Mouse (Mus musculus) bone marrow macrophage, adult 2 months (primary cell): ENCODE data around the gene Rere. TPM values are rescaled to one million over a fixed set of nuclear protein-coding genes. Genes with fewer than 3 reads are reported as not detected.
"Not testable (repeated sequence)": the region's sequence is repeated elsewhere in the genome, so short reads cannot be mapped to it uniquely, and the experiment has no call there.

Source experiments
- H3K27ac ChIP-seq: 2 replicates; pipeline ENCODE4 v1.5.1; 2012; ENCODE audit warnings: low read depth, low read length; ENCODE audit not compliant: insufficient read depth
- H3K4me1 ChIP-seq: 2 replicates; pipeline ENCODE4 v1.6.1; 2012; ENCODE audit warnings: low read length; ENCODE audit not compliant: control insufficient read depth, insufficient read depth
- H3K4me3 ChIP-seq: 2 replicates; pipeline ENCODE4 v1.5.1; 2012; ENCODE audit warnings: mild to moderate bottlenecking, low read length, moderate library complexity; ENCODE audit not compliant: insufficient read depth
- CTCF ChIP-seq: IDR thresholded peaks from 2 replicates; pipeline ENCODE4 v1.5.1; 2012; ENCODE audit warnings: low read depth, mild to moderate bottlenecking, low read length, moderate library complexity
- POLR2A ChIP-seq: IDR thresholded peaks from 2 replicates; pipeline ENCODE4 v1.6.1; 2012; ENCODE audit warnings: mild to moderate bottlenecking, low read depth, low read length, borderline replicate concordance
- polyA plus RNA-seq: library from polyadenylated mRNA; stranded (reverse); fragments of >200 nt; gene quantifications from 2 replicates; pipeline ENCODE4 v1.2.4, GENCODE M21; 2012; ENCODE audit not compliant: missing spikeins, insufficient read depth, insufficient read length

The Rere gene
- polyA plus RNA-seq, 1 experiment = 90.2 TPM

DNA sequence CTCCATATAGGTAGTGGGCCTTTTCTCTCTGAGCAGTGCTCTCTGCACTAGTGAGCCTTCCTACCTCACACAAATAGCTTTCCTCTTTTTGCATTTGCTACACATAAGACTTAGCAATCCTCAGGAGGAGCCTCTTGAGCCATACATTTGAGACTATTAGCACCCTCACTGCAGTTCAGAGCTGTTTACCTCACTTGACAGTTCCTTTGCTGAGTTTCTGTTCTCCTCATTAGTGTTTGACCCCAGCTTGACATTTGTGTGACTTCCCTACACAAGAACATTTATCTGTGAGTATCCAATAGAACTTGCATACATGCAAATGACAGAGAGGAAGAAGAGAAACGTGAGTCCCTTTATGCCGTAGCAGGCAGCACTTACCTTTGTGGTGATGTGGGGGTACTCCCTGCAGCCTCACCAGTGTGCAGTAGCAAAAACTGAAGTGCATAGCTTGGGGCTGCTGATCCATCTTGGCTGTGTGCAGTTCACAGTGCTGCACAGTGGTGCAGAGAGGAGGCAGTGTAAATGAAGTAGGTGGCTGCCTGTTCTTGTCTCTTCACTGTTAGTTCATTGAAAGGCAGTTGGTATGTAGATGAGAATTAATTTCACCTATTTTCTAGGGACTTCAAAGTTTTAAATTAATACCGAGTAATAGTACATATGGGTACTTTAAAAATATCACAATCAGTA lies 227.7 kb downstream of the Rere start:
- TF ChIP-seq POLR2A (no peak), CTCF (no peak)
- Histone ChIP-seq H3K27ac (peak overlapping the region; percentile 45), H3K4me1 (peaks cover 37% of the 10 kb centered on the region), H3K4me3 (no peak overlapping the region)

- H3K4me1 ChIP-seq = peaks cover 28% of the 10 kb centered on the region
- no peak overlapping the region for H3K4me3 ChIP-seq
- H3K27ac ChIP-seq = no peak overlapping the region
- TF ChIP-seq CTCF (no peak), POLR2A (no peak)
Observed at GRCm38 (mm10) chr4:150510036-150510435, 228.6 kb downstream of the Rere start.

- peaks cover 21% of the 10 kb centered on the region for H3K4me1 ChIP-seq
- not testable (repeated sequence) for H3K27ac ChIP-seq, H3K4me3 ChIP-seq
Observed at GRCm38 (mm10) chr4:150513387-150513786, 231.9 kb downstream of the Rere start.

DNA sequence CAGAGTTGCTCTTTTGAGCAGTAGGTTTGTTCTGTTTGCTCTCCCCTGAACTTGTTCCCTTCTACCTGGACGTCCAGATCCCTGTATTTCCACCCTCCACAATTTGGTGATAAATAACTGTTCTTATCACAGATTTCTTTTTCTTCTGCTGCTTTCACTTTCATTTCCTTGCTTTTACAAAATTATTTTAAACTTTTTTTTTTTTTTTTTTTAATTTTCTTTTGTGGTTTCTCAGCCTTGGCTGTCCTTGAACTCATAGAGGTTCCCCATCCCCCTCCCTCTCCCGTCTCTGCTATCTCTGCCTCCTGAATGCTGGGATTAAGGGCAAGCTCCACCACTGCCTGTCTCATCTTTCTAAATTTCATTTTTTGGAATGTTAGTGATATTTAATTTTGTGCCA lies 234.8 kb downstream of the Rere start:
- Histone ChIP-seq H3K4me1 (peaks cover 10% of the 10 kb centered on the region), H3K4me3 (no peak overlapping the region), H3K27ac (no peak overlapping the region)
- TF ChIP-seq CTCF = no peak
- TF ChIP-seq POLR2A = no peak

GRCm38 (mm10) chr4:150517381-150517780 lies 235.9 kb downstream of the Rere start:
- TF ChIP-seq POLR2A (no peak), CTCF (no peak)
- Histone ChIP-seq H3K27ac (no peak overlapping the region), H3K4me1 (peaks cover 7% of the 10 kb centered on the region), H3K4me3 (no peak overlapping the region)

- H3K4me3 ChIP-seq = no peak overlapping the region
- peaks cover 11% of the 10 kb centered on the region for H3K4me1 ChIP-seq
- TF ChIP-seq CTCF (no peak), POLR2A (no peak)
- H3K27ac ChIP-seq = no peak overlapping the region
Observed at GRCm38 (mm10) chr4:150518826-150519225, 237.4 kb downstream of the Rere start.

DNA sequence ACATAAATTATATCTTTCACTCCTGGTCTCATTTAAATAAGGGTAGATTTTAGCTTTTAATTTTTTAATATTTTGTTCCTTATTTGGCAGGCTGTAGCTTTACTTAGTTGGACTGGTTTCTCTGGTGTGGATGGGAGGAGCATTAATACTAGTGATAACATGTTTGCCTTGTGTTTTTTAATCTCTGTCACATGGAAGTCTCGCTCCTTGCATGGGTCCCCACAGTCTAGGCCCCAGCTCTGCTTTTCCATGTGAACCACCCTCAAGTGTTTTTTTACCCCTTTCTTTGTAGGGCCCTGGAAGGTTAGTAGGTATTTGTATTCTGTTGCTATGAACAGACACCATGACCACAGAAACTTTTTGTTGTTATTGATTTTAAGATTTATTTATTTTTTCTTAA lies 238.6 kb downstream of the Rere start:
- TF ChIP-seq CTCF (no peak), POLR2A (no peak)
- H3K4me3 ChIP-seq = no peak overlapping the region
- no peak overlapping the region for H3K27ac ChIP-seq
- H3K4me1 ChIP-seq = peaks cover 11% of the 10 kb centered on the region

- TF ChIP-seq CTCF = no peak
- TF ChIP-seq POLR2A = no peak
- peaks cover 7% of the 10 kb centered on the region for H3K4me1 ChIP-seq
- no peak overlapping the region for H3K27ac ChIP-seq
- H3K4me3 ChIP-seq = no peak overlapping the region
Observed at GRCm38 (mm10) chr4:150522425-150522824, 241.0 kb downstream of the Rere start.

DNA sequence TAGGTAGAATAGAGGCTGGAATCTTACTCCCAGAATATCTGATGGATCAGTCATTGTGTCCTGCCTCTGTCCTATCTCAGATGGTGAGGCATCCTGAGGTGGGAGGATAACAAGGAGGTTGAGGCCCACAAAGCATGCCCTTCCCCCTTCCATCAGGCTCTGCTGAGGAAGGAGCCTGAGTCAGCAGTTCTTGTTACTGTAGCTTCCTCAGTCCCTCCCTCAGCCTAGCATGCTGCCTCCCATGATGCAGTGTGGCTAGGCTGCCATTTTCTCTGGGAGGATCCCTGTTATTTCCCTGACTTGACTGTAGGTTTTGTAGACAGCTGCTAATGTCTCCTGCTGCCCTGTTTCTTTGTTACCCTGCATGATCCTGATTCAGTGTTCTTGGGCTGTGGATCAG lies 241.9 kb downstream of the Rere start:
- TF ChIP-seq POLR2A = no peak
- TF ChIP-seq CTCF = no peak
- Histone ChIP-seq H3K4me1 (peaks cover 7% of the 10 kb centered on the region), H3K4me3 (no peak overlapping the region), H3K27ac (no peak overlapping the region)

GRCm38 (mm10) chr4:150526269-150526668 lies 244.8 kb downstream of the Rere start:
- Histone ChIP-seq H3K4me1 (peaks cover 7% of the 10 kb centered on the region), H3K27ac (no peak overlapping the region), H3K4me3 (no peak overlapping the region)
- TF ChIP-seq POLR2A = no peak
- TF ChIP-seq CTCF = no peak

- H3K4me3 ChIP-seq = no peak overlapping the region
- no peak for TF ChIP-seq POLR2A
- no peak for TF ChIP-seq CTCF
- H3K27ac ChIP-seq = no peak overlapping the region
- H3K4me1 ChIP-seq = peaks cover 4% of the 10 kb centered on the region
Observed at GRCm38 (mm10) chr4:150528426-150528825, 247.0 kb downstream of the Rere start.
